Mouse (Mus musculus) thymus, postnatal 10 days (tissue): Measurements from ENCODE around the gene Olfr193.
"Not testable (repeated sequence)": the region's sequence is repeated elsewhere in the genome, so short reads cannot be mapped to it uniquely, and the experiment has no call there.

ENCODE experiments used
- DNase-seq, 2 experiments: peaks; one replicate each; pipeline ENCODE4 v3.0.0; 2021; ENCODE audit warnings: low spot score in 2 of 2

The Olfr193 gene

GRCm38 (mm10) chr16:59111781-59112180 is at the start of gene Olfr193:
Gene Olfr193 (minus strand): TSS chr16:59111881.
- DNase-seq: no peak

- no peak for DNase-seq
These were observed 40.3 kb upstream of the Olfr193 start for GRCm38 (mm10) chr16:59151996-59152395.

GRCm38 (mm10) chr16:59146746-59147145 is 35.1 kb upstream of the Olfr193 start, which contains the start of gene Olfr195:
Gene Olfr195 (plus strand): TSS chr16:59147046.
- DNase-seq: no peak

- no peak for DNase-seq
These were observed 29.4 kb upstream of the Olfr193 start for GRCm38 (mm10) chr16:59141105-59141504.

- DNase-seq: no peak
These were observed 19.1 kb upstream of the Olfr193 start for GRCm38 (mm10) chr16:59130740-59131139.

GRCm38 (mm10) chr16:59120969-59121368 is 9.3 kb upstream of the Olfr193 start, which contains the start of gene Olfr194:
Gene Olfr194 (minus strand): TSS chr16:59121069.
- DNase-seq: no peak

GRCm38 (mm10) chr16:59108522-59108921 is 3.2 kb downstream of the Olfr193 start:
- DNase-seq: not testable (repeated sequence)

- DNase-seq: no peak
These were observed 6.4 kb downstream of the Olfr193 start for GRCm38 (mm10) chr16:59105312-59105711.

- DNase-seq: not testable (repeated sequence)
These were observed 22.0 kb downstream of the Olfr193 start, which contains the start of gene Olfr191 for GRCm38 (mm10) chr16:59089722-59090121. Gene Olfr191 (minus strand): TSS chr16:59089822.

GRCm38 (mm10) chr16:59081113-59081512 is 30.6 kb downstream of the Olfr193 start:
- not testable (repeated sequence) for DNase-seq

GRCm38 (mm10) chr16:59077905-59078304 is 33.8 kb downstream of the Olfr193 start, which contains the start of gene Olfr190:
Gene Olfr190 (minus strand): TSS chr16:59078005.
- no peak for DNase-seq

- DNase-seq: no peak
These were observed 38.2 kb downstream of the Olfr193 start for GRCm38 (mm10) chr16:59073520-59073919.

- no peak for DNase-seq
These were observed 39.9 kb downstream of the Olfr193 start for GRCm38 (mm10) chr16:59071755-59072154.

GRCm38 (mm10) chr16:59062411-59062810 is 49.3 kb downstream of the Olfr193 start:
- not testable (repeated sequence) for DNase-seq
